Mouse (Mus musculus): ENCODE results near the gene Ep400. TPM values are rescaled to one million over a fixed set of nuclear protein-coding genes. Genes with fewer than 3 reads are reported as not detected.
"Not testable (repeated sequence)": the region's sequence is repeated elsewhere in the genome, so short reads cannot be mapped to it uniquely, and the experiment has no call there.

The Ep400 gene
- polyA plus RNA-seq, 1 experiment from 2014 or later = 30.4 TPM

DNA sequence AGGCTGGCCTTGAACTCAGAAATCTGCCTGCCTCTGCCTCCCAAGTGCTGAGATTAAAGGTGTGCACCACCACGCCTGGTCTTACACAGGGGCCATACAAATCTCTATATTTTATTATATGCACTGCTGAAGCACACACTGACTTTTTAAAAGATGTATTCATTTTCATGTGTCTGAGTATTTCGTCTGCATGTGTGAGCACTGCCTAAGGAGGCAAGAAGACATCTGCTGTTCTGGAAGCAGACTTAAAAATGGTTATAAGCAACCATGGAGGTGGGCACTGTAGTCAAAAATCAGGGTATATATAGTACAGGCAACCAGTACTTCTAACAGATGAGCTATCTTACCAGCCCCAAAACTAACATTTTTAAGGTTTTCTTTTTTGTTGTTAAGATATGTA is 39.3 kb downstream of the Ep400 start:
- Histone ChIP-seq H3K27me3 (ENCODE audit: control insufficient read depth, insufficient read depth, low read length) (no peaks in the 10 kb centered on the region), H3K9me3 (replicated peaks; ENCODE audit: control insufficient read depth, low read length) (no peaks in the 10 kb centered on the region), H3K4me1 (ENCODE audit: control insufficient read depth, insufficient read depth, low read length) (no peaks in the 10 kb centered on the region), H3K9ac (ENCODE audit: low read depth, low read length) (no peak overlapping the region), H3K27ac (ENCODE audit: low read depth, low read length) (no peak overlapping the region), H3K4me3 (ENCODE audit: low read depth, low read length) (no peak overlapping the region), H3K4me2 (no peak overlapping the region), H3K36me3 (ENCODE audit: control insufficient read depth, insufficient read depth, low read length) (peaks cover 41% of the 10 kb centered on the region)
- 88% methylated on average over 2 of the region's 2 CpGs for WGBS (ENCODE audit: insufficient replicate concordance)
- ATAC-seq (replicated peaks; ENCODE audit: insufficient number of reproducible peaks, low FRiP score, low TSS enrichment) = no peak

DNA sequence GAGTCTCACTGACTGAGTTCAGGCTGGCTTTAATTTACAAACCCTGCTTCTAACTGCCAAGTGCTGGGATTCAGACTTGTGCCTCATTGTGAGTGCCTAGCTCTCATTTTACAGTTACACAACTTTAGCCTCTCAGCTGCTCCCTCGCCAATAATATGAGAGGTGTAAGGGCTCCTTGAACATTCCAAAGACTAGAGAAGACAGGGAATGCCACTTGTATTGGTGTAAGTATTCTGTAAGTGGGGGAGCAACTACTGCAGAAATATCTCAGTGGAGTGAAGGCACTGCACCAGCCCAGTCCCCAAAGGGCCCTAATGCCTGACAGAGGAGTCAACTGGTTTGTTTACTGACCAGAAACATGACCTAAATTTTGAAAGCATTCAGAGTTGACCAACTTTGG is 42.7 kb downstream of the Ep400 start:
- H3K4me1 ChIP-seq (ENCODE audit: control insufficient read depth, insufficient read depth, low read length) = no peaks in the 10 kb centered on the region
- H3K27me3 ChIP-seq (ENCODE audit: control insufficient read depth, insufficient read depth, low read length) = no peaks in the 10 kb centered on the region
- WGBS (ENCODE audit: insufficient replicate concordance) = 87% methylated on average over 1 of the region's 1 CpGs
- H3K36me3 ChIP-seq (ENCODE audit: control insufficient read depth, insufficient read depth, low read length) = peaks cover 43% of the 10 kb centered on the region
- no peak overlapping the region for H3K4me2 ChIP-seq
- ATAC-seq (replicated peaks; ENCODE audit: insufficient number of reproducible peaks, low FRiP score, low TSS enrichment) = no peak
- no peak overlapping the region for H3K4me3 ChIP-seq (ENCODE audit: low read depth, low read length)
- H3K9me3 ChIP-seq (replicated peaks; ENCODE audit: control insufficient read depth, low read length) = no peaks in the 10 kb centered on the region
- H3K9ac ChIP-seq (ENCODE audit: low read depth, low read length) = no peak overlapping the region
- no peak overlapping the region for H3K27ac ChIP-seq (ENCODE audit: low read depth, low read length)

DNA sequence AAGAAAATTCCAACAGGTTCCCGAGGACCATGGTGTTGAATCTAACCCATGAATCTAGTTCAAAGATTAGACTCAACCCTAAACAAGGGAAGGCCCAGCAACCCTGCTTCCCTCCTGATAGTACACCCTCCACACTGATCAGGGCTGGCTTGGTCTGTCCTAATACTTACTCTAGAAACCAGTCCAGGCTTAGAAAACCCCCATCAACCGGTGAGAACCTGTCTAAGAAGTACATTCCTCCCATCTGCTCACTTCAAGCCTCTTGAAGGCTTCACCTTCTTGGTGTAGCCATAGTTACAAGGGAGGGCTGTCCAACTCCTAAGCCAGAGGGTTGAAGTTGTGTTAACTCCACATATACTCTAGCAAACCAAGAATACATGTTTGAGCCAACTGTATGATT is 47.0 kb downstream of the Ep400 start:
- no peak overlapping the region for H3K9ac ChIP-seq (ENCODE audit: low read depth, low read length)
- H3K4me2 ChIP-seq = no peak overlapping the region
- 89% methylated on average over 2 of the region's 2 CpGs for WGBS (ENCODE audit: insufficient replicate concordance)
- H3K27ac ChIP-seq (ENCODE audit: low read depth, low read length) = no peak overlapping the region
- H3K36me3 ChIP-seq (ENCODE audit: control insufficient read depth, insufficient read depth, low read length) = peaks cover 38% of the 10 kb centered on the region
- no peaks in the 10 kb centered on the region for H3K9me3 ChIP-seq (replicated peaks; ENCODE audit: control insufficient read depth, low read length)
- no peaks in the 10 kb centered on the region for H3K27me3 ChIP-seq (ENCODE audit: control insufficient read depth, insufficient read depth, low read length)
- H3K4me1 ChIP-seq (ENCODE audit: control insufficient read depth, insufficient read depth, low read length) = no peaks in the 10 kb centered on the region
- no peak overlapping the region for H3K4me3 ChIP-seq (ENCODE audit: low read depth, low read length)
- no peak for ATAC-seq (replicated peaks; ENCODE audit: insufficient number of reproducible peaks, low FRiP score, low TSS enrichment)

DNA sequence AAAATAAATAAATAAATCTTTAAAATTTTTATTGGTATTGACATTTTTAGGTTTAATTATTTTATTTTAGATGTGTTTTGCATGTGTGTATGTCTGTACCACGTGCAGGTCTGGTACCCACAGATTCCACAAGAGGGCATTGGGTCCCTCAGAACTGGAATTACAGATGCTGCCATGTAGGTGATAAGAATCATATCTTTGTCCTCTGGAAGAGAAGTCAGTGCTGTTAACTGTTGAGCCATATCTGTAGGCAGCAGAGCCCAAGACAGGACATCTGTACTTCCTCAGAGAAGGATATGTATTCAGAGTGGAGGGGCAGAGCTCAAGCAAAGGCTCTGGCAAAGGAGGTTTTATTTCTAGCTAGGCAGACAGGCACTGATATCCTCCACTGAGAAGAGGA is 49.1 kb downstream of the Ep400 start:
- not testable (repeated sequence) for H3K9ac ChIP-seq (ENCODE audit: low read depth, low read length); H3K4me3 ChIP-seq (ENCODE audit: low read depth, low read length); H3K9me3 ChIP-seq (replicated peaks; ENCODE audit: control insufficient read depth, low read length); ATAC-seq (replicated peaks; ENCODE audit: insufficient number of reproducible peaks, low FRiP score, low TSS enrichment); H3K4me1 ChIP-seq (ENCODE audit: control insufficient read depth, insufficient read depth, low read length); H3K27ac ChIP-seq (ENCODE audit: low read depth, low read length); H3K4me2 ChIP-seq; H3K27me3 ChIP-seq (ENCODE audit: control insufficient read depth, insufficient read depth, low read length)
- WGBS (ENCODE audit: insufficient replicate concordance) = 90% methylated on average over 1 of the region's 1 CpGs
- H3K36me3 ChIP-seq (ENCODE audit: control insufficient read depth, insufficient read depth, low read length) = peaks cover 42% of the 10 kb centered on the region

DNA sequence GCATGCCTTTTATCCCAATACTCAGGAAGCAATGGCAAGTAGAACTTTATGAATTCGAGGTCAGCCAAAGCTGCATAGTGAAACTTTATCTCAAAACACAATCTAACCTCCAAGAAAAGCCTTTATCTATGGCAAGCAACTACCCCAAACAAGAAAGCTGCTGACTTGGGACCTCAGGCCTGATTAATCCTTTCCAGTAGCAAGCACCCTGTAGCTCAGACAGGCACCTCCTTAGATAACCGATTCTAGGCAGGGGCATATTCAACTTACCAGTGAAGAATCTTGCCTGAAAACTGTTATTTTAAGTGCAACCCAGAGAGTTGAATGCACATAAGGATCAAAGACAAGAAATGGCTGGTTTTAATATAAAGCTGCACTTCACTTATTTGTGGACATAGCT is 59.1 kb downstream of the Ep400 start:
- Histone ChIP-seq H3K9ac (ENCODE audit: low read depth, low read length) (no peak overlapping the region), H3K36me3 (ENCODE audit: control insufficient read depth, insufficient read depth, low read length) (peaks cover 25% of the 10 kb centered on the region), H3K9me3 (replicated peaks; ENCODE audit: control insufficient read depth, low read length) (no peaks in the 10 kb centered on the region), H3K4me1 (ENCODE audit: control insufficient read depth, insufficient read depth, low read length) (no peaks in the 10 kb centered on the region), H3K4me3 (ENCODE audit: low read depth, low read length) (no peak overlapping the region), H3K4me2 (no peak overlapping the region), H3K27ac (ENCODE audit: low read depth, low read length) (no peak overlapping the region), H3K27me3 (ENCODE audit: control insufficient read depth, insufficient read depth, low read length) (no peaks in the 10 kb centered on the region)
- ATAC-seq (replicated peaks; ENCODE audit: insufficient number of reproducible peaks, low FRiP score, low TSS enrichment) = no peak
- 83% methylated on average over 2 of the region's 2 CpGs for WGBS (ENCODE audit: insufficient replicate concordance)

DNA sequence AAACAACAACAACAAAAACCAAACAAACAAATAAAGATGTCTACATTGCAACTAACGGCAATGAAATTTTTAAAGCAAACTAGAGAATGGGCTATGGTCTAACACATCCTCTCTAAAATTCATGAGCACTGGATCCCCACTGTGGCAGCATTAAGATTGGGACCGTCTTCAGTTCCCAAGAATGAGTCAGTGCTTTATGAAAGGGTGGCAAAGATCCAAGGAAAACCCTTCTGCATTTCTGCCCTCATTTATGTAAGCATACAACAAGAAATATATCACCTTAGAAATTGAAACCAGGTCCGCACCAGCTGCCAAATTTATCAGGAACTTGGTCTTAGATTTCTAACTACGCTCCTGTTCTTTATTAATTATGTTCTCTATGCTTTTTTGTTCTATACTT is 61.3 kb downstream of the Ep400 start:
- no peak overlapping the region for H3K9ac ChIP-seq (ENCODE audit: low read depth, low read length)
- no peaks in the 10 kb centered on the region for H3K9me3 ChIP-seq (replicated peaks; ENCODE audit: control insufficient read depth, low read length)
- H3K4me2 ChIP-seq = no peak overlapping the region
- no peak for ATAC-seq (replicated peaks; ENCODE audit: insufficient number of reproducible peaks, low FRiP score, low TSS enrichment)
- no peak overlapping the region for H3K27ac ChIP-seq (ENCODE audit: low read depth, low read length)
- H3K36me3 ChIP-seq (ENCODE audit: control insufficient read depth, insufficient read depth, low read length) = peaks cover 32% of the 10 kb centered on the region
- 90% methylated on average over 4 of the region's 4 CpGs for WGBS (ENCODE audit: insufficient replicate concordance)
- H3K4me3 ChIP-seq (ENCODE audit: low read depth, low read length) = no peak overlapping the region
- no peaks in the 10 kb centered on the region for H3K27me3 ChIP-seq (ENCODE audit: control insufficient read depth, insufficient read depth, low read length)
- H3K4me1 ChIP-seq (ENCODE audit: control insufficient read depth, insufficient read depth, low read length) = no peaks in the 10 kb centered on the region

DNA sequence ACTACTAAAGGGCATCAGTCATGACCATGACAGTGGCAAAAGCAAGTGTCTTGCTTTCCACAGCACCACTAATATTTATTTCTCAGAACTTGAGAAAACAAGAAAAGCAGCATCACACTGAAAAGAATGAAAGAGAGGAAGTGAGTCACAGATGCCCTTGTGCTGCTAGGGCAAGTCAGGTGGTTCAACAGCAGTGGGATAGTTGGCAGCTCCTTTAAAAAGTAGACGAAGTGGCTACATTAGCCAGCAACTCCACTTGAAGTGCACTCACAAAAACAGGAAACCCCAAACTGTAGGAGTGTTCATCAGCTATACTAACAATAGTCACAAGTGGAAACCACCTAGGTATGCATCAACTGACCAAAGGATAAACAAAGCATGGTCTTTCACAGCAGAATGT is 66.5 kb downstream of the Ep400 start:
- Histone ChIP-seq H3K4me3 (ENCODE audit: low read depth, low read length) (no peak overlapping the region), H3K4me1 (ENCODE audit: control insufficient read depth, insufficient read depth, low read length) (no peaks in the 10 kb centered on the region), H3K9ac (ENCODE audit: low read depth, low read length) (no peak overlapping the region), H3K27ac (ENCODE audit: low read depth, low read length) (no peak overlapping the region), H3K36me3 (ENCODE audit: control insufficient read depth, insufficient read depth, low read length) (peaks cover 42% of the 10 kb centered on the region), H3K9me3 (replicated peaks; ENCODE audit: control insufficient read depth, low read length) (no peaks in the 10 kb centered on the region), H3K27me3 (ENCODE audit: control insufficient read depth, insufficient read depth, low read length) (no peaks in the 10 kb centered on the region), H3K4me2 (no peak overlapping the region)
- ATAC-seq (replicated peaks; ENCODE audit: insufficient number of reproducible peaks, low FRiP score, low TSS enrichment) = no peak
- WGBS (ENCODE audit: insufficient replicate concordance) = 50% methylated on average over 1 of the region's 1 CpGs

DNA sequence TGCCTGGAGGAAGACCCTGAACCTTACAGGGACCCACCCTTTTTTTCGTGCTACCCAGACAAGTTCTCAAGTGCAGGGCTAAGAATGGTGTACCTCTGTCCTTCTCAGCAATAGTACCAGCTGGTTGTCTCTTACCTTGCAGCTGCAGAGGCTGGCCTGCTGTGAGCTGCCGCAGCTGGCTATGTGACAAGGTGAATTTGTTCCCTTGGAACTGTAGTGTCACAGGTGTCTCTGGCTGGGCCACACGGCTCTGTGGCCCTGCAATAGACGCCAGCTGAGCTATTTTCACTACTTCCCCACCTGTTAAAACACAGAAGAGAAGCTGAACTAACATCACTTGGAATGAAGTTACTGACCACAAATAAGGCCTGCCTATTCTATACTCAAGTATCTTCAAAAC is 71.9 kb downstream of the Ep400 start:
- Histone ChIP-seq H3K9ac (ENCODE audit: low read depth, low read length) (no peak overlapping the region), H3K4me3 (ENCODE audit: low read depth, low read length) (no peak overlapping the region), H3K36me3 (ENCODE audit: control insufficient read depth, insufficient read depth, low read length) (peaks cover 37% of the 10 kb centered on the region), H3K4me1 (ENCODE audit: control insufficient read depth, insufficient read depth, low read length) (no peaks in the 10 kb centered on the region), H3K4me2 (no peak overlapping the region), H3K9me3 (replicated peaks; ENCODE audit: control insufficient read depth, low read length) (no peaks in the 10 kb centered on the region), H3K27me3 (ENCODE audit: control insufficient read depth, insufficient read depth, low read length) (no peaks in the 10 kb centered on the region), H3K27ac (ENCODE audit: low read depth, low read length) (no peak overlapping the region)
- WGBS (ENCODE audit: insufficient replicate concordance) = 87% methylated on average over 4 of the region's 4 CpGs
- ATAC-seq (replicated peaks; ENCODE audit: insufficient number of reproducible peaks, low FRiP score, low TSS enrichment) = no peak

DNA sequence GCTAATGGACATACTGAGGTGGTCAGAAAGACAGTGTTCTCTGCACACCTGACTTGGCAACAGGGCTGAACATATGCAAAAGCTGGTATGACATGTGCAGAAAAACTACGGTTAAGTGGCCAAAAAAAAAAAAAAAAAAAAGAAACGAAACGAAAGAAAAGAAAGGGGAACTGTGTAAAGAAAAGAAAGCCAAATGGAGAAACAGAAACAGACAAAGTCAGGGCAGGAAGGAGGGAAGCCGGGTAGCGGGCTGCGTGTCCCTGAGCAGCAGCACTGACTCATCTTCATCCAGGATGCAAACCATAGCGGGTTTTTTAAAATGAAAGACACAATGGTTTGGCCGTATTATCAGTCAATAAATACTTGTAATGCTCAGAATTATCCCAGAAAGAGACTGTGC is 88.5 kb downstream of the Ep400 start:
- Histone ChIP-seq H3K4me2 (no peak overlapping the region), H3K27me3 (ENCODE audit: control insufficient read depth, insufficient read depth, low read length) (no peaks in the 10 kb centered on the region), H3K9ac (ENCODE audit: low read depth, low read length) (no peak overlapping the region), H3K4me1 (ENCODE audit: control insufficient read depth, insufficient read depth, low read length) (no peaks in the 10 kb centered on the region), H3K4me3 (ENCODE audit: low read depth, low read length) (no peak overlapping the region), H3K36me3 (ENCODE audit: control insufficient read depth, insufficient read depth, low read length) (peaks cover 32% of the 10 kb centered on the region), H3K27ac (ENCODE audit: low read depth, low read length) (no peak overlapping the region), H3K9me3 (replicated peaks; ENCODE audit: control insufficient read depth, low read length) (no peaks in the 10 kb centered on the region)
- 93% methylated on average over 8 of the region's 8 CpGs for WGBS (ENCODE audit: insufficient replicate concordance)
- no peak for ATAC-seq (replicated peaks; ENCODE audit: insufficient number of reproducible peaks, low FRiP score, low TSS enrichment)
